Mouse (Mus musculus) MEL (cell line): ENCODE results near the gene Rapgef2. TPM values are rescaled to one million over a fixed set of nuclear protein-coding genes. Genes with fewer than 3 reads are reported as not detected.

Source experiments
- DNase-seq: peaks from one replicate; pipeline ENCODE4 v3.0.0; 2011; ENCODE audit warnings: low read depth, low spot score
- H3K27ac ChIP-seq: 2 replicates; pipeline ENCODE4 v1.5.1; 2012; ENCODE audit warnings: low read depth, mild to moderate bottlenecking, control low read depth, low read length, moderate library complexity; ENCODE audit not compliant: control insufficient read depth
- H3K27me3 ChIP-seq, 2 experiments: fragments of 150-350 bp in 1 of 2; sonication (generic) in 1 of 2; 2 replicates each; pipeline ENCODE4 v1.6.1; 2012; ENCODE audit warnings: low read length in 2 of 2, mild to moderate bottlenecking in 2 of 2, improper control_type of control experiment in 1 of 2, moderate library complexity in 1 of 2; ENCODE audit not compliant: insufficient read depth in 2 of 2, control insufficient read depth in 1 of 2
- H3K36me3 ChIP-seq, 2 experiments: 2 replicates each; pipeline ENCODE4 v1.6.1; 2012 to 2014; ENCODE audit warnings: low read length in 2 of 2, improper control_type of control experiment in 1 of 2, inconsistent platforms in 1 of 2, mild to moderate bottlenecking in 1 of 2; ENCODE audit not compliant: insufficient read depth in 2 of 2, control insufficient read depth in 1 of 2
- H3K4me1 ChIP-seq, 2 experiments: fragments of 150-350 bp in 1 of 2; sonication (generic) in 1 of 2; 2 replicates each; pipeline ENCODE4 v1.6.1; 2012; ENCODE audit warnings: low read length in 2 of 2, improper control_type of control experiment in 1 of 2, mild to moderate bottlenecking in 1 of 2; ENCODE audit not compliant: insufficient read depth in 2 of 2, control insufficient read depth in 1 of 2
- H3K4me3 ChIP-seq, 2 experiments: fragments of 150-350 bp in 1 of 2; sonication (generic) in 1 of 2; 2 replicates each; pipeline ENCODE4 v1.5.1; 2012; ENCODE audit warnings: low read depth in 2 of 2, low read length in 2 of 2, mild to moderate bottlenecking in 2 of 2, moderate library complexity in 2 of 2, control low read depth in 1 of 2, improper control_type of control experiment in 1 of 2; ENCODE audit not compliant: control insufficient read depth in 1 of 2, insufficient read depth in 1 of 2
- H3K79me2 ChIP-seq: 2 replicates; pipeline ENCODE4 v1.6.1; 2012; ENCODE audit warnings: mild to moderate bottlenecking, low read length, moderate library complexity; ENCODE audit not compliant: control insufficient read depth, poor library complexity, insufficient read depth
- H3K9ac ChIP-seq: 2 replicates; pipeline ENCODE4 v1.6.1; 2012; ENCODE audit warnings: low read depth, mild to moderate bottlenecking, control low read depth, low read length, moderate library complexity; ENCODE audit not compliant: control insufficient read depth, poor library complexity, severe bottlenecking
- H3K9me3 ChIP-seq: fragments of 150-350 bp; sonication (generic); replicated peaks from 2 replicates; pipeline ENCODE4 v1.6.1; 2012; ENCODE audit warnings: mild to moderate bottlenecking, low read length, improper control_type of control experiment, moderate library complexity; ENCODE audit not compliant: insufficient read depth
- BHLHE40 ChIP-seq: IDR thresholded peaks from 2 replicates; pipeline ENCODE4 v1.6.1; 2012; ENCODE audit warnings: low read depth, mild to moderate bottlenecking, inconsistent platforms, low read length, improper control_type of control experiment, borderline replicate concordance
- CHD2 ChIP-seq: IDR thresholded peaks from 2 replicates; pipeline ENCODE4 v1.6.1; 2011; ENCODE audit warnings: low read length, improper control_type of control experiment
- CTCF ChIP-seq, 3 experiments: IDR thresholded peaks in 2 of 3; conservative IDR thresholded peaks in 1 of 3; 2 replicates each; pipeline ENCODE4 v1.5.1; 2011 to 2012; ENCODE audit warnings: low read length in 3 of 3, low read depth in 2 of 3, mild to moderate bottlenecking in 2 of 3, improper control_type of control experiment in 1 of 3, inconsistent platforms in 1 of 3, mixed read lengths in 1 of 3, moderate library complexity in 1 of 3; ENCODE audit not compliant: control insufficient read depth in 1 of 3, insufficient read depth in 1 of 3, poor library complexity in 1 of 3, severe bottlenecking in 1 of 3
- E2F4 ChIP-seq: IDR thresholded peaks from 2 replicates; pipeline ENCODE4 v1.6.1; 2011; ENCODE audit warnings: low read depth, low read length, improper control_type of control experiment, borderline replicate concordance
- EP300 ChIP-seq, 2 experiments: IDR thresholded peaks; 2 replicates each; pipeline ENCODE4 v1.6.1; 2011; ENCODE audit warnings: improper control_type of control experiment in 2 of 2, low read length in 2 of 2, low read depth in 1 of 2, mild to moderate bottlenecking in 1 of 2
- KAT2A ChIP-seq: conservative IDR thresholded peaks from 2 replicates; pipeline ENCODE4 v1.6.1; 2012; ENCODE audit warnings: low read depth, low read length, improper control_type of control experiment, inconsistent platforms
- MAFK ChIP-seq: IDR thresholded peaks from 2 replicates; pipeline ENCODE4 v1.6.1; 2011; ENCODE audit warnings: low read depth, mild to moderate bottlenecking, low read length, improper control_type of control experiment, borderline replicate concordance
- MAZ ChIP-seq: IDR thresholded peaks from 2 replicates; pipeline ENCODE4 v1.6.1; 2012; ENCODE audit warnings: low read depth, mild to moderate bottlenecking, inconsistent platforms, low read length, improper control_type of control experiment
- MEF2A ChIP-seq: IDR thresholded peaks from 2 replicates; pipeline ENCODE4 v1.6.1; 2014; ENCODE audit warnings: low read depth, mild to moderate bottlenecking, inconsistent platforms, low read length, improper control_type of control experiment; ENCODE audit not compliant: poor library complexity, insufficient replicate concordance, severe bottlenecking; ENCODE audit errors: extremely low read depth
- MYB ChIP-seq: IDR thresholded peaks from 2 replicates; pipeline ENCODE4 v1.6.1; 2011; ENCODE audit warnings: mild to moderate bottlenecking, low read depth, low read length, improper control_type of control experiment
- MYC ChIP-seq: IDR thresholded peaks from 2 replicates; pipeline ENCODE4 v1.6.1; 2011; ENCODE audit warnings: low read depth, mild to moderate bottlenecking, low read length, improper control_type of control experiment, moderate library complexity
- NRF1 ChIP-seq: IDR thresholded peaks from 2 replicates; pipeline ENCODE4 v1.6.1; 2014; ENCODE audit warnings: low read depth, mild to moderate bottlenecking, inconsistent platforms, low read length, improper control_type of control experiment, moderate library complexity; ENCODE audit not compliant: poor library complexity, insufficient read depth, severe bottlenecking
- POLR2AphosphoS2 ChIP-seq: IDR thresholded peaks from 2 replicates; pipeline ENCODE4 v1.6.1; 2011; ENCODE audit warnings: low read length, improper control_type of control experiment
- POLR2AphosphoS5 ChIP-seq: IDR thresholded peaks from 2 replicates; pipeline ENCODE4 v1.6.1; 2012; ENCODE audit warnings: low read depth, borderline replicate concordance, mild to moderate bottlenecking, inconsistent platforms, low read length, moderate library complexity, mixed read lengths
- RAD21 ChIP-seq: IDR thresholded peaks from 2 replicates; pipeline ENCODE4 v1.6.1; 2011; ENCODE audit warnings: mild to moderate bottlenecking, low read depth, low read length, improper control_type of control experiment
- SIN3A ChIP-seq: IDR thresholded peaks from 2 replicates; pipeline ENCODE4 v1.6.1; 2012; ENCODE audit warnings: low read length, improper control_type of control experiment, inconsistent platforms
- SMC3 ChIP-seq: IDR thresholded peaks from 2 replicates; pipeline ENCODE4 v1.6.1; 2011; ENCODE audit warnings: low read depth, low read length, improper control_type of control experiment
- TCF12 ChIP-seq: IDR thresholded peaks from 2 replicates; pipeline ENCODE4 v1.6.1; 2014; ENCODE audit warnings: low read depth, mild to moderate bottlenecking, inconsistent platforms, low read length, improper control_type of control experiment, moderate library complexity
- USF1 ChIP-seq: IDR thresholded peaks from 2 replicates; pipeline ENCODE4 v1.6.1; 2014; ENCODE audit warnings: low read depth, mild to moderate bottlenecking, inconsistent platforms, low read length, improper control_type of control experiment, moderate library complexity
- ZC3H11A ChIP-seq: IDR thresholded peaks from 2 replicates; pipeline ENCODE4 v1.6.1; 2012; ENCODE audit warnings: low read depth, mild to moderate bottlenecking, inconsistent platforms, low read length, improper control_type of control experiment
- ZNF384 ChIP-seq: IDR thresholded peaks from 2 replicates; pipeline ENCODE4 v1.6.1; 2012; ENCODE audit warnings: low read depth, mild to moderate bottlenecking, inconsistent platforms, low read length, improper control_type of control experiment
- polyA plus RNA-seq, 2 experiments: library from polyadenylated mRNA; stranded (reverse) in 1 of 2; unstranded in 1 of 2; fragments of >175 nt in 1 of 2; fragments of >200 nt in 1 of 2; gene quantifications; 2 replicates each; pipeline versions ENCODE4 v1.2.1 to v1.2.4; 2012; ENCODE audit warnings: low replicate concordance in 2 of 2, low read depth in 1 of 2; ENCODE audit not compliant: insufficient read length in 2 of 2, insufficient read depth in 1 of 2, missing spikeins in 1 of 2
- total RNA-seq: library from RNA; depleted of rRNA; stranded (reverse); fragments of 300-350 nt; gene quantifications from 2 replicates; pipeline ENCODE4 v1.2.3, GENCODE M21; 2012

Rapgef2 gene
- total and polyA plus RNA-seq, 3 experiments = 4.2 to 4.6 TPM; not detected in 1

DNA sequence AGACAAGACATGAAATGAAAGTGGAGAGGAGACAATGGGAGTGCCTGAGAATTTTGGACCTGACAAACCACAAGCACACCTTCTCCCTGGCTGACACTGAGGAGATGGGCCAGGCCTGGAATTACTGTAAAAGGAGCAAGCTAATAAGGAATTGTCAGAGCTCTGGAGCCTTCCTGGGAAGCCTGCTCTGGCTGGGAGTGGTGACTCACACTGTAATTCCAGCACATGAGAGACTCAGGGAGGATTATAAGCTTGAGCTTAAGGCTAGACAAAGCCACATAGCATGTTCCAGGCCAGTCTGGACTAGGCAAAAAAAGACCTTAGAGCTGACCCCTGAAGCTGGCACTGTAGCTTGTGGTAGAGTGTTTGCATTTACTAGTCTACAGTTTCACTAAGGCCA is 25.6 kb upstream of the Rapgef2 start:
- no peak for TF ChIP-seq E2F4
- no peak for TF ChIP-seq MAZ
- no peak for TF ChIP-seq BHLHE40
- no peak for TF ChIP-seq SMC3
- TF ChIP-seq ZNF384 = no peak
- no peak for TF ChIP-seq KAT2A
- TF ChIP-seq CTCF (IDR thresholded peaks at IDR 0.05 in 2 of 3, conservative IDR thresholded peaks at IDR 0.05 in 1 of 3; ENCODE audit: control insufficient read depth in 1 of 3, insufficient read depth in 1 of 3, low read depth in 2 of 3, low read length in 3 of 3, poor library complexity in 1 of 3, severe bottlenecking in 1 of 3) = no peak
- no peak for TF ChIP-seq ZC3H11A
- no peak for TF ChIP-seq MAFK
- TF ChIP-seq EP300 (IDR thresholded peaks at IDR 0.05; ENCODE audit: low read depth in 1 of 2, low read length in 2 of 2) = no peak

DNA sequence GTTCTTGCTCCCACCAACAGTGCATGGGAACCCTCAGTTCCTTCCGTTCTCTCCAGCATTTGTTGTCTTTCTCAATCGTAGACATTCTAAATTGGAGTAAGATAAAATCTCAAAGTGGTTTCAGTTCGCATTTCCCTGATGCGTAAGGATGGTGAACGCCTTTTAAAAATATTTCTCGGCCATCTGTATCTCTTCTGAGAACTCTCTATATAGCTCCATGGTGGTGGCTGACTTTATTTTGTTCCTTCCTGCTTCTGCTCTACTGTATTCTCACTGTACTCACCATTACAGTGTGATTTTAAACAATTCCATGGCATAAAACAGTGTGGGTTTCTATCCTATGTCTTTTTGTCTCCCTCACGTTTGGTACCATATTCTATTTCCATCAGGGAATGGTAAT is 23.9 kb upstream of the Rapgef2 start:
- Histone ChIP-seq H3K36me3 (no peaks in the 10 kb centered on the region), H3K4me1 (no peaks in the 10 kb centered on the region), H3K9me3 (no peaks in the 10 kb centered on the region), H3K27ac (no peak overlapping the region), H3K79me2 (no peaks in the 10 kb centered on the region), H3K27me3 (no peaks in the 10 kb centered on the region; a peak in 3 of 4 replicates), H3K9ac (no peak overlapping the region), H3K4me3 (no peak overlapping the region)
- no peak for TF ChIP-seq EP300 (IDR thresholded peaks at IDR 0.05; ENCODE audit: low read depth in 1 of 2, low read length in 2 of 2)
- no peak for TF ChIP-seq TCF12
- TF ChIP-seq POLR2AphosphoS2 = no peak
- no peak for TF ChIP-seq CHD2
- TF ChIP-seq MAZ = no peak
- no peak for TF ChIP-seq RAD21
- TF ChIP-seq POLR2AphosphoS5 = no peak
- TF ChIP-seq MYB = no peak
- DNase-seq = no peak

More for the DNA sequence above, 25.6 kb upstream of the Rapgef2 start:
- Histone ChIP-seq H3K27ac (no peak overlapping the region), H3K9ac (no peak overlapping the region), H3K36me3 (no peaks in the 10 kb centered on the region), H3K79me2 (no peaks in the 10 kb centered on the region), H3K4me1 (no peaks in the 10 kb centered on the region), H3K27me3 (no peaks in the 10 kb centered on the region; a peak in 2 of 4 replicates), H3K9me3 (no peaks in the 10 kb centered on the region), H3K4me3 (no peak overlapping the region)
- no peak for DNase-seq

DNA sequence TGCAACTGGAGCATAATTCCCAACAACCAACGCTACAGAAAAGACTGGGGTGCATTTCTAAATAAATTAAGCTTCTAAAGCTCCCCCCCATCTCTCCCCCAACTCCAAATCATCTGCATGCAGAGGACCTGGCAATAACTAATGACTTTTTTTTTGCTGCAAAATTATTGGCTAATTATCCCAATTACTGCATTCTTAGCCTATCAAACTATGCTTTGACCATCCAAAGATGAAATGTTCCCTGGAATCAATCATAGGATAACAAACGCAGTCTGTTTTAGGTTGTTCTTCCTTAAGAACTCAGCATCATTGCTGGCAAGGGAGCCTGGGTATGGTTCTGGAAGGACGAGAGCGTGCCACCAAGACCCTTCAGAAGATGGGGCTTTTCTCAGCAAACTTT is 22.3 kb upstream of the Rapgef2 start:
- DNase-seq = no peak
- no peaks in the 10 kb centered on the region for H3K36me3 ChIP-seq
- TF ChIP-seq USF1 = no peak
- no peak for TF ChIP-seq SMC3
- no peak for TF ChIP-seq NRF1
- TF ChIP-seq ZNF384 = no peak
- no peak for TF ChIP-seq MAFK
- TF ChIP-seq MYB = no peak
- TF ChIP-seq MEF2A = no peak
- no peak for TF ChIP-seq MYC
- no peak for TF ChIP-seq SIN3A
- H3K9me3 ChIP-seq = no peaks in the 10 kb centered on the region
- no peaks in the 10 kb centered on the region; a peak in 3 of 4 replicates for H3K27me3 ChIP-seq
- H3K27ac ChIP-seq = no peak overlapping the region
- no peak overlapping the region for H3K9ac ChIP-seq
- no peaks in the 10 kb centered on the region for H3K79me2 ChIP-seq
- H3K4me3 ChIP-seq = no peak overlapping the region
- H3K4me1 ChIP-seq = no peaks in the 10 kb centered on the region
